Mouse (Mus musculus): ENCODE results near the gene Filip1l. TPM values are rescaled to one million over a fixed set of nuclear protein-coding genes. Genes with fewer than 3 reads are reported as not detected.
A peak's percentile ranks its signal among the peaks of the same experiment; 100 is the strongest.

The Filip1l gene
- polyA plus RNA-seq, 1 experiment from 2014 or later: 13.0 TPM

- H3K9me3 ChIP-seq (ENCODE audit: control insufficient read depth, low read length): no peaks in the 10 kb centered on the region
- peak; percentile 54; the same call in 1 of the 2 replicates for ATAC-seq (ENCODE audit: insufficient read depth, low FRiP score, low TSS enrichment)
- H3K4me3 ChIP-seq (ENCODE audit: low read depth, low read length): no peak overlapping the region
- H3K27me3 ChIP-seq (ENCODE audit: control insufficient read depth, insufficient read depth, low read length): no peaks in the 10 kb centered on the region
- no peak overlapping the region for H3K9ac ChIP-seq (ENCODE audit: low read length)
- 27% methylated on average over 3 of the region's 3 CpGs for WGBS
- H3K4me1 ChIP-seq (ENCODE audit: control insufficient read depth, insufficient read depth, low read length): peaks cover 4% of the 10 kb centered on the region; the same call in 1 of the 2 replicates
- no peak overlapping the region for H3K27ac ChIP-seq (ENCODE audit: low read depth, low read length)
- H3K4me2 ChIP-seq (ENCODE audit: low read depth): no peak overlapping the region
- H3K36me3 ChIP-seq (ENCODE audit: control insufficient read depth, insufficient read depth, low read length): no peaks in the 10 kb centered on the region
- DNase-seq (ENCODE audit: low spot score): no peak
These were observed 148.0 kb downstream of the Filip1l start for GRCm38 (mm10) chr16:57500851-57501250.

GRCm38 (mm10) chr16:57502230-57502629 is 149.3 kb downstream of the Filip1l start:
- Histone ChIP-seq H3K36me3 (ENCODE audit: control insufficient read depth, insufficient read depth, low read length) (no peaks in the 10 kb centered on the region), H3K27ac (ENCODE audit: low read depth, low read length) (no peak overlapping the region), H3K9ac (ENCODE audit: low read length) (no peak overlapping the region), H3K4me2 (ENCODE audit: low read depth) (no peak overlapping the region), H3K9me3 (ENCODE audit: control insufficient read depth, low read length) (no peaks in the 10 kb centered on the region), H3K4me1 (ENCODE audit: control insufficient read depth, insufficient read depth, low read length) (peaks cover 4% of the 10 kb centered on the region; the same call in 1 of the 2 replicates), H3K4me3 (ENCODE audit: low read depth, low read length) (no peak overlapping the region), H3K27me3 (ENCODE audit: control insufficient read depth, insufficient read depth, low read length) (no peaks in the 10 kb centered on the region)
- 10% methylated on average over 2 of the region's 2 CpGs for WGBS
- DNase-seq (ENCODE audit: low spot score) (no peak), ATAC-seq (ENCODE audit: insufficient read depth, low FRiP score, low TSS enrichment) (no peak)

GRCm38 (mm10) chr16:57502761-57503160 is 149.9 kb downstream of the Filip1l start:
- Histone ChIP-seq H3K4me2 (ENCODE audit: low read depth) (no peak overlapping the region), H3K36me3 (ENCODE audit: control insufficient read depth, insufficient read depth, low read length) (no peaks in the 10 kb centered on the region), H3K9ac (ENCODE audit: low read length) (no peak overlapping the region), H3K9me3 (ENCODE audit: control insufficient read depth, low read length) (no peaks in the 10 kb centered on the region), H3K27me3 (ENCODE audit: control insufficient read depth, insufficient read depth, low read length) (no peaks in the 10 kb centered on the region), H3K4me1 (ENCODE audit: control insufficient read depth, insufficient read depth, low read length) (peaks cover 4% of the 10 kb centered on the region; the same call in 1 of the 2 replicates), H3K4me3 (ENCODE audit: low read depth, low read length) (no peak overlapping the region), H3K27ac (ENCODE audit: low read depth, low read length) (no peak overlapping the region)
- no peak for ATAC-seq (ENCODE audit: insufficient read depth, low FRiP score, low TSS enrichment)
- WGBS: 74% methylated on average over 5 of the region's 5 CpGs
- DNase-seq (ENCODE audit: low spot score): no peak

- Histone ChIP-seq H3K4me1 (ENCODE audit: control insufficient read depth, insufficient read depth, low read length) (peaks cover 4% of the 10 kb centered on the region; the same call in 1 of the 2 replicates), H3K36me3 (ENCODE audit: control insufficient read depth, insufficient read depth, low read length) (no peaks in the 10 kb centered on the region), H3K4me3 (ENCODE audit: low read depth, low read length) (no peak overlapping the region), H3K9ac (ENCODE audit: low read length) (no peak overlapping the region), H3K9me3 (ENCODE audit: control insufficient read depth, low read length) (no peaks in the 10 kb centered on the region), H3K4me2 (ENCODE audit: low read depth) (no peak overlapping the region), H3K27ac (ENCODE audit: low read depth, low read length) (no peak overlapping the region), H3K27me3 (ENCODE audit: control insufficient read depth, insufficient read depth, low read length) (no peaks in the 10 kb centered on the region)
- 94% methylated on average over 4 of the region's 4 CpGs for WGBS
- DNase-seq (ENCODE audit: low spot score) (no peak), ATAC-seq (ENCODE audit: insufficient read depth, low FRiP score, low TSS enrichment) (no peak)
These were observed 151.8 kb downstream of the Filip1l start for GRCm38 (mm10) chr16:57504728-57505127.

GRCm38 (mm10) chr16:57506133-57506532 is 153.2 kb downstream of the Filip1l start:
- no peaks in the 10 kb centered on the region for H3K9me3 ChIP-seq (ENCODE audit: control insufficient read depth, low read length)
- H3K4me1 ChIP-seq (ENCODE audit: control insufficient read depth, insufficient read depth, low read length): peaks cover 4% of the 10 kb centered on the region; the same call in 1 of the 2 replicates
- H3K27ac ChIP-seq (ENCODE audit: low read depth, low read length): no peak overlapping the region
- WGBS: 68% methylated on average over 6 of the region's 6 CpGs
- no peak overlapping the region for H3K9ac ChIP-seq (ENCODE audit: low read length)
- H3K4me2 ChIP-seq (ENCODE audit: low read depth): no peak overlapping the region
- no peaks in the 10 kb centered on the region for H3K27me3 ChIP-seq (ENCODE audit: control insufficient read depth, insufficient read depth, low read length)
- H3K4me3 ChIP-seq (ENCODE audit: low read depth, low read length): no peak overlapping the region
- ATAC-seq (ENCODE audit: insufficient read depth, low FRiP score, low TSS enrichment) (no peak), DNase-seq (ENCODE audit: low spot score) (no peak)
- no peaks in the 10 kb centered on the region for H3K36me3 ChIP-seq (ENCODE audit: control insufficient read depth, insufficient read depth, low read length)

- no peak for ATAC-seq (ENCODE audit: insufficient read depth, low FRiP score, low TSS enrichment)
- WGBS: 85% methylated on average over 1 of the region's 1 CpGs
These were observed 155.5 kb downstream of the Filip1l start for GRCm38 (mm10) chr16:57508351-57508750.

GRCm38 (mm10) chr16:57509099-57509498 is 156.2 kb downstream of the Filip1l start:
- Histone ChIP-seq H3K4me3 (ENCODE audit: low read depth, low read length) (no peak overlapping the region), H3K9me3 (ENCODE audit: control insufficient read depth, low read length) (no peaks in the 10 kb centered on the region), H3K27me3 (ENCODE audit: control insufficient read depth, insufficient read depth, low read length) (no peaks in the 10 kb centered on the region), H3K4me2 (ENCODE audit: low read depth) (no peak overlapping the region), H3K27ac (ENCODE audit: low read depth, low read length) (no peak overlapping the region), H3K4me1 (ENCODE audit: control insufficient read depth, insufficient read depth, low read length) (no peaks in the 10 kb centered on the region), H3K36me3 (ENCODE audit: control insufficient read depth, insufficient read depth, low read length) (no peaks in the 10 kb centered on the region), H3K9ac (ENCODE audit: low read length) (no peak overlapping the region)
- DNase-seq (ENCODE audit: low spot score) (no peak), ATAC-seq (ENCODE audit: insufficient read depth, low FRiP score, low TSS enrichment) (no peak)
- WGBS: 83% methylated on average over 3 of the region's 3 CpGs

More at GRCm38 (mm10) chr16:57508351-57508750, 155.5 kb downstream of the Filip1l start:
- Histone ChIP-seq H3K27ac (ENCODE audit: low read depth, low read length) (no peak overlapping the region), H3K36me3 (ENCODE audit: control insufficient read depth, insufficient read depth, low read length) (no peaks in the 10 kb centered on the region), H3K4me2 (ENCODE audit: low read depth) (no peak overlapping the region), H3K27me3 (ENCODE audit: control insufficient read depth, insufficient read depth, low read length) (no peaks in the 10 kb centered on the region), H3K9me3 (ENCODE audit: control insufficient read depth, low read length) (no peaks in the 10 kb centered on the region), H3K9ac (ENCODE audit: low read length) (no peak overlapping the region), H3K4me1 (ENCODE audit: control insufficient read depth, insufficient read depth, low read length) (no peaks in the 10 kb centered on the region), H3K4me3 (ENCODE audit: low read depth, low read length) (no peak overlapping the region)
- DNase-seq (ENCODE audit: low spot score): no peak

- no peak overlapping the region for H3K27ac ChIP-seq (ENCODE audit: low read depth, low read length)
- no peak for DNase-seq (ENCODE audit: low spot score)
These were observed 160.7 kb downstream of the Filip1l start for GRCm38 (mm10) chr16:57513562-57513961.

GRCm38 (mm10) chr16:57514371-57514770 is 161.5 kb downstream of the Filip1l start:
- H3K27ac ChIP-seq (ENCODE audit: low read depth, low read length): no peak overlapping the region
- DNase-seq (ENCODE audit: low spot score) (no peak), ATAC-seq (ENCODE audit: insufficient read depth, low FRiP score, low TSS enrichment) (no peak)
- H3K4me2 ChIP-seq (ENCODE audit: low read depth): no peak overlapping the region
- no peaks in the 10 kb centered on the region for H3K27me3 ChIP-seq (ENCODE audit: control insufficient read depth, insufficient read depth, low read length)
- H3K4me1 ChIP-seq (ENCODE audit: control insufficient read depth, insufficient read depth, low read length): no peaks in the 10 kb centered on the region
- H3K9ac ChIP-seq (ENCODE audit: low read length): no peak overlapping the region
- H3K9me3 ChIP-seq (ENCODE audit: control insufficient read depth, low read length): no peaks in the 10 kb centered on the region
- no peak overlapping the region for H3K4me3 ChIP-seq (ENCODE audit: low read depth, low read length)
- no peaks in the 10 kb centered on the region for H3K36me3 ChIP-seq (ENCODE audit: control insufficient read depth, insufficient read depth, low read length)
- WGBS: 63% methylated on average over 4 of the region's 4 CpGs

More at GRCm38 (mm10) chr16:57513562-57513961, 160.7 kb downstream of the Filip1l start:
- Histone ChIP-seq H3K4me2 (ENCODE audit: low read depth) (no peak overlapping the region), H3K9me3 (ENCODE audit: control insufficient read depth, low read length) (no peaks in the 10 kb centered on the region), H3K27me3 (ENCODE audit: control insufficient read depth, insufficient read depth, low read length) (no peaks in the 10 kb centered on the region), H3K36me3 (ENCODE audit: control insufficient read depth, insufficient read depth, low read length) (no peaks in the 10 kb centered on the region), H3K4me1 (ENCODE audit: control insufficient read depth, insufficient read depth, low read length) (no peaks in the 10 kb centered on the region), H3K4me3 (ENCODE audit: low read depth, low read length) (no peak overlapping the region), H3K9ac (ENCODE audit: low read length) (no peak overlapping the region)
- ATAC-seq (ENCODE audit: insufficient read depth, low FRiP score, low TSS enrichment): no peak
- WGBS: 94% methylated on average over 7 of the region's 7 CpGs

Data from neural tube, embryonic 11.5 days (tissue).